Mouse (Mus musculus) midbrain, embryonic 12.5 days (tissue): ENCODE results near the gene Otud6a. TPM values are rescaled to one million over a fixed set of nuclear protein-coding genes. Genes with fewer than 3 reads are reported as not detected.
"Not testable (repeated sequence)": the region's sequence is repeated elsewhere in the genome, so short reads cannot be mapped to it uniquely, and the experiment has no call there.

Source experiments
- ATAC-seq: fragments of 200-750 bp; cut with Nextera tagmentation; 2 replicates; pipeline ENCODE4 v1.8.0; 2017; ENCODE audit warnings: low read depth, moderate TSS enrichment, moderate library complexity; ENCODE audit not compliant: low FRiP score
- H3K27ac ChIP-seq: fragments of 300-500 bp; sonication (generic); replicated peaks from 2 replicates; pipeline ENCODE4 v1.5.1; 2016; ENCODE audit warnings: mild to moderate bottlenecking
- H3K27me3 ChIP-seq: fragments of 300-500 bp; sonication (generic); 2 replicates; pipeline ENCODE4 v1.6.1; 2016; ENCODE audit warnings: mild to moderate bottlenecking
- H3K36me3 ChIP-seq: fragments of 300-500 bp; sonication (generic); 2 replicates; pipeline ENCODE4 v1.6.1; 2016
- H3K4me1 ChIP-seq: fragments of 300-500 bp; sonication (generic); 2 replicates; pipeline ENCODE4 v1.6.1; 2016
- H3K4me2 ChIP-seq: fragments of 300-500 bp; sonication (generic); replicated peaks from 2 replicates; pipeline ENCODE4 v1.6.1; 2016; ENCODE audit warnings: mild to moderate bottlenecking, moderate library complexity
- H3K4me3 ChIP-seq: fragments of 300-500 bp; sonication (generic); 2 replicates; pipeline ENCODE4 v1.5.1; 2016; ENCODE audit warnings: mild to moderate bottlenecking
- H3K9ac ChIP-seq: fragments of 300-500 bp; sonication (generic); replicated peaks from 2 replicates; pipeline ENCODE4 v1.6.1; 2016; ENCODE audit warnings: mild to moderate bottlenecking, moderate library complexity
- H3K9me3 ChIP-seq: fragments of 300-500 bp; sonication (generic); 2 replicates; pipeline ENCODE4 v1.6.1; 2016; ENCODE audit warnings: mild to moderate bottlenecking
- WGBS: fragments of 180-500 bp; shearing (Covaris S2); methylation state at CpG from one replicate; pipeline ENCODE4 v1.1.7; 2016; 5-methylcytosine and 5-hydroxymethylcytosine counted together
- polyA plus RNA-seq: library from polyadenylated mRNA; unstranded; fragments of >200 nt; fragmentation: Nextera tagmentation; extraction: Ambion mirVana; gene quantifications from 2 replicates; pipeline ENCODE4 v1.2.1, GENCODE M21; 2016

The Otud6a gene
- polyA plus RNA-seq = not detected in 2 replicates

- H3K27ac ChIP-seq = no peak within 1 kb of the TSS
- no peaks in the 10 kb centered on the region for H3K36me3 ChIP-seq
- H3K4me1 ChIP-seq = no peaks in the 10 kb centered on the region
- no peak within 1 kb of the TSS for H3K4me2 ChIP-seq
- peaks cover 22% of the 10 kb centered on the region for H3K27me3 ChIP-seq
- H3K9me3 ChIP-seq = no peaks in the 10 kb centered on the region
- no peak within 1 kb of the TSS for H3K9ac ChIP-seq
- no peak within 1 kb of the TSS for H3K4me3 ChIP-seq
- WGBS = 88% methylated on average over 21 of the region's 21 CpGs
- ATAC-seq = no peak
These were observed at the start of gene Otud6a for GRCm38 (mm10) chrX:100428693-100429092. Gene Otud6a, plus strand, starts transcription at chrX:100429013.

GRCm38 (mm10) chrX:100389887-100390286 lies 38.9 kb upstream of the Otud6a start:
- no peak overlapping the region for H3K4me3 ChIP-seq
- H3K9ac ChIP-seq = no peak overlapping the region
- WGBS = 79% methylated on average over 1 of the region's 1 CpGs
- H3K27me3 ChIP-seq = peaks cover 14% of the 10 kb centered on the region; the same call in 1 of the 2 replicates
- no peaks in the 10 kb centered on the region for H3K36me3 ChIP-seq
- H3K4me1 ChIP-seq = no peaks in the 10 kb centered on the region
- no peaks in the 10 kb centered on the region for H3K9me3 ChIP-seq
- no peak overlapping the region for H3K27ac ChIP-seq
- ATAC-seq = no peak
- no peak overlapping the region for H3K4me2 ChIP-seq

GRCm38 (mm10) chrX:100392304-100392703 lies 36.5 kb upstream of the Otud6a start:
- no peaks in the 10 kb centered on the region for H3K9me3 ChIP-seq
- 36% methylated on average over 6 of the region's 6 CpGs for WGBS
- no peak overlapping the region for H3K4me2 ChIP-seq
- H3K9ac ChIP-seq = no peak overlapping the region
- peaks cover 23% of the 10 kb centered on the region for H3K27me3 ChIP-seq
- H3K4me1 ChIP-seq = no peaks in the 10 kb centered on the region
- no peak overlapping the region for H3K27ac ChIP-seq
- H3K36me3 ChIP-seq = no peaks in the 10 kb centered on the region
- H3K4me3 ChIP-seq = no peak overlapping the region
- ATAC-seq = no peak

- ATAC-seq = no peak
- WGBS = 70% methylated on average over 7 of the region's 7 CpGs
- Histone ChIP-seq H3K9ac (no peak overlapping the region), H3K27me3 (peaks cover 36% of the 10 kb centered on the region), H3K4me3 (no peak overlapping the region), H3K4me2 (no peak overlapping the region), H3K36me3 (no peaks in the 10 kb centered on the region), H3K27ac (no peak overlapping the region), H3K9me3 (no peaks in the 10 kb centered on the region), H3K4me1 (no peaks in the 10 kb centered on the region)
These were observed 34.5 kb upstream of the Otud6a start for GRCm38 (mm10) chrX:100394223-100394861.

- 84% methylated on average over 8 of the region's 8 CpGs for WGBS
These were observed 33.8 kb upstream of the Otud6a start for GRCm38 (mm10) chrX:100395026-100395425.

GRCm38 (mm10) chrX:100400900-100401299 lies 27.9 kb upstream of the Otud6a start:
- Histone ChIP-seq H3K4me3 (no peak overlapping the region), H3K27me3 (peaks cover 26% of the 10 kb centered on the region), H3K27ac (no peak overlapping the region), H3K9me3 (no peaks in the 10 kb centered on the region), H3K4me1 (no peaks in the 10 kb centered on the region), H3K4me2 (no peak overlapping the region), H3K36me3 (no peaks in the 10 kb centered on the region), H3K9ac (no peak overlapping the region)
- ATAC-seq = no peak

More at GRCm38 (mm10) chrX:100395026-100395425, 33.8 kb upstream of the Otud6a start:
- Histone ChIP-seq H3K36me3 (no peaks in the 10 kb centered on the region), H3K4me1 (no peaks in the 10 kb centered on the region), H3K9me3 (no peaks in the 10 kb centered on the region), H3K4me2 (no peak overlapping the region), H3K27ac (no peak overlapping the region), H3K27me3 (peaks cover 36% of the 10 kb centered on the region), H3K4me3 (no peak overlapping the region), H3K9ac (no peak overlapping the region)
- no peak for ATAC-seq

GRCm38 (mm10) chrX:100401657-100402056 lies 27.2 kb upstream of the Otud6a start:
- no peak for ATAC-seq
- peaks cover 24% of the 10 kb centered on the region; the same call in 1 of the 2 replicates for H3K27me3 ChIP-seq
- H3K4me2 ChIP-seq = no peak overlapping the region
- H3K4me3 ChIP-seq = no peak overlapping the region
- 79% methylated on average over 5 of the region's 5 CpGs for WGBS
- H3K36me3 ChIP-seq = no peaks in the 10 kb centered on the region
- no peak overlapping the region for H3K9ac ChIP-seq
- H3K4me1 ChIP-seq = no peaks in the 10 kb centered on the region
- no peak overlapping the region for H3K27ac ChIP-seq
- no peaks in the 10 kb centered on the region for H3K9me3 ChIP-seq

GRCm38 (mm10) chrX:100409245-100409644 lies 19.6 kb upstream of the Otud6a start:
- no peak overlapping the region for H3K27ac ChIP-seq
- no peaks in the 10 kb centered on the region for H3K9me3 ChIP-seq
- ATAC-seq = no peak
- no peaks in the 10 kb centered on the region for H3K36me3 ChIP-seq
- peaks cover 5% of the 10 kb centered on the region; the same call in 1 of the 2 replicates for H3K27me3 ChIP-seq
- no peak overlapping the region for H3K9ac ChIP-seq
- no peak overlapping the region for H3K4me2 ChIP-seq
- WGBS = 76% methylated on average over 1 of the region's 1 CpGs
- no peak overlapping the region for H3K4me3 ChIP-seq
- H3K4me1 ChIP-seq = no peaks in the 10 kb centered on the region

- Histone ChIP-seq H3K9ac (no peak overlapping the region), H3K9me3 (no peaks in the 10 kb centered on the region), H3K36me3 (no peaks in the 10 kb centered on the region), H3K4me3 (no peak overlapping the region), H3K27ac (no peak overlapping the region), H3K4me2 (no peak overlapping the region), H3K27me3 (peaks cover 45% of the 10 kb centered on the region), H3K4me1 (no peaks in the 10 kb centered on the region)
- no peak for ATAC-seq
- 82% methylated on average over 3 of the region's 3 CpGs for WGBS
These were observed 3.5 kb downstream of the Otud6a start for GRCm38 (mm10) chrX:100432311-100432710.

- WGBS = 83% methylated on average over 1 of the region's 2 CpGs
- peaks cover 15% of the 10 kb centered on the region for H3K27me3 ChIP-seq
- H3K27ac ChIP-seq, H3K36me3 ChIP-seq, H3K4me2 ChIP-seq, H3K4me1 ChIP-seq, H3K9ac ChIP-seq, H3K9me3 ChIP-seq, ATAC-seq, H3K4me3 ChIP-seq: not testable (repeated sequence)
These were observed 13.8 kb downstream of the Otud6a start, which contains the start of gene Awat2 for GRCm38 (mm10) chrX:100442617-100443016. Gene Awat2, minus strand, starts transcription at chrX:100442717.

- no peak overlapping the region for H3K4me2 ChIP-seq
- H3K36me3 ChIP-seq = no peaks in the 10 kb centered on the region
- H3K27me3 ChIP-seq = peaks cover 15% of the 10 kb centered on the region
- H3K4me1 ChIP-seq = 0 out of 2 replicates have a peak, but pooled peaks cover 4% of the 10 kb centered on the region
- no peak overlapping the region for H3K4me3 ChIP-seq
- no peaks in the 10 kb centered on the region for H3K9me3 ChIP-seq
- no peak for ATAC-seq
- no peak overlapping the region for H3K27ac ChIP-seq
- 86% methylated on average over 7 of the region's 7 CpGs for WGBS
- H3K9ac ChIP-seq = no peak overlapping the region
These were observed 14.7 kb downstream of the Otud6a start for GRCm38 (mm10) chrX:100443532-100443931.

- Histone ChIP-seq H3K4me1 (no peaks in the 10 kb centered on the region), H3K9ac (no peak overlapping the region), H3K27me3 (peaks cover 28% of the 10 kb centered on the region; the same call in 1 of the 2 replicates), H3K9me3 (no peaks in the 10 kb centered on the region), H3K27ac (no peak overlapping the region), H3K36me3 (no peaks in the 10 kb centered on the region), H3K4me3 (no peak overlapping the region), H3K4me2 (no peak overlapping the region)
- no peak for ATAC-seq
- 75% methylated on average over 4 of the region's 4 CpGs for WGBS
These were observed 39.2 kb downstream of the Otud6a start for GRCm38 (mm10) chrX:100468047-100468446.

GRCm38 (mm10) chrX:100470126-100470525 lies 41.3 kb downstream of the Otud6a start:
- Histone ChIP-seq H3K9ac (no peak overlapping the region), H3K27me3 (peaks cover 28% of the 10 kb centered on the region; the same call in 1 of the 2 replicates), H3K9me3 (no peaks in the 10 kb centered on the region), H3K36me3 (no peaks in the 10 kb centered on the region), H3K4me3 (no peak overlapping the region), H3K4me1 (no peaks in the 10 kb centered on the region), H3K27ac (no peak overlapping the region), H3K4me2 (no peak overlapping the region)
- no peak for ATAC-seq
- 81% methylated on average over 3 of the region's 3 CpGs for WGBS
